Mouse (Mus musculus): ENCODE measurements at regions not wholly inside any gene's neighbourhood (a gene's known extent, or its start where the extent isn't known, plus 50 kb on each side); places are given as distances from the start of the nearest gene placed in this dataset.

- DNase-seq (ENCODE audit: low spot score) = no peak
Measured at GRCm38 (mm10) chr8:117898015-117898414, 96.3 kb upstream of the Mphosph6 start.

GRCm38 (mm10) chr8:117894861-117895260 is 93.1 kb upstream of the Mphosph6 start:
- no peak for DNase-seq (ENCODE audit: low spot score)

GRCm38 (mm10) chr8:117890211-117890610 is 88.5 kb upstream of the Mphosph6 start:
- no peak for DNase-seq (ENCODE audit: low spot score)

GRCm38 (mm10) chr8:117881414-117881973 is 79.8 kb upstream of the Mphosph6 start:
- no peak for DNase-seq (ENCODE audit: low spot score)

GRCm38 (mm10) chr8:117880279-117880975 is 78.7 kb upstream of the Mphosph6 start:
- DNase-seq (ENCODE audit: low spot score) = no peak

GRCm38 (mm10) chr8:117873611-117874010 is 71.9 kb upstream of the Mphosph6 start:
- no peak for DNase-seq (ENCODE audit: low spot score)

GRCm38 (mm10) chr8:117867138-117867537 is 65.4 kb upstream of the Mphosph6 start:
- no peak for DNase-seq (ENCODE audit: low spot score)

GRCm38 (mm10) chr8:117865014-117865413 is 63.3 kb upstream of the Mphosph6 start:
- DNase-seq (ENCODE audit: low spot score) = no peak

GRCm38 (mm10) chr8:117863837-117864236 is 62.1 kb upstream of the Mphosph6 start:
- peak; percentile 38 for DNase-seq (ENCODE audit: low spot score)

- no peak for DNase-seq (ENCODE audit: low spot score)
Measured at GRCm38 (mm10) chr8:117862318-117862717, 60.6 kb upstream of the Mphosph6 start.

GRCm38 (mm10) chr8:117859734-117860133 is 58.0 kb upstream of the Mphosph6 start:
- no peak for DNase-seq (ENCODE audit: low spot score)

GRCm38 (mm10) chr8:117859095-117859494 is 57.4 kb upstream of the Mphosph6 start:
- no peak for DNase-seq (ENCODE audit: low spot score)

- no peak for DNase-seq (ENCODE audit: low spot score)
Measured at GRCm38 (mm10) chr8:117856121-117856520, 54.4 kb upstream of the Mphosph6 start.

GRCm38 (mm10) chr8:117854942-117855491 is 53.3 kb upstream of the Mphosph6 start:
- no peak for DNase-seq (ENCODE audit: low spot score)

GRCm38 (mm10) chr8:117854301-117854700 is 52.6 kb upstream of the Mphosph6 start:
- DNase-seq (ENCODE audit: low spot score) = no peak

GRCm38 (mm10) chr8:117853408-117853807 is 51.7 kb upstream of the Mphosph6 start:
- no peak for DNase-seq (ENCODE audit: low spot score)

GRCm38 (mm10) chr8:117852521-117852920 is 50.8 kb upstream of the Mphosph6 start:
- DNase-seq (ENCODE audit: low spot score) = no peak
